Mouse (Mus musculus): ENCODE data around the gene Gm44973.
A peak's percentile ranks its signal among the peaks of the same experiment; 100 is the strongest.
"Not testable (repeated sequence)": the region's sequence is repeated elsewhere in the genome, so short reads cannot be mapped to it uniquely, and the experiment has no call there.

Gm44973 gene

GRCm38 (mm10) chr7:5016057-5016456, 761 bp downstream of the Gm44973 start:
- DNase-seq (ENCODE audit: low read depth, low spot score), result no peak

GRCm38 (mm10) chr7:5016920-5017319, 1.6 kb downstream of the Gm44973 start:
- DNase-seq (ENCODE audit: low read depth, low spot score), result no peak

- DNase-seq (ENCODE audit: low read depth, low spot score), result no peak
Observed at GRCm38 (mm10) chr7:5017352-5017751, 2.1 kb downstream of the Gm44973 start.

GRCm38 (mm10) chr7:5017931-5018330, 2.6 kb downstream of the Gm44973 start:
- no peak for DNase-seq (ENCODE audit: low read depth, low spot score)

- DNase-seq (ENCODE audit: low read depth, low spot score), result not testable (repeated sequence)
Observed at GRCm38 (mm10) chr7:5019576-5019975, 4.3 kb downstream of the Gm44973 start.

GRCm38 (mm10) chr7:5020000-5020681, 4.8 kb downstream of the Gm44973 start, which contains the start of the genes Zfp865 and Ccdc106:
Zfp865 (plus strand) TSS chr7:5020376.
Ccdc106 (plus strand) TSS chr7:5020553.
- peak; percentile 100 for DNase-seq (ENCODE audit: low read depth, low spot score)

- DNase-seq (ENCODE audit: low read depth, low spot score), result no peak
Observed at GRCm38 (mm10) chr7:5020685-5021084, 5.4 kb downstream of the Gm44973 start.

- DNase-seq (ENCODE audit: low read depth, low spot score), result no peak
Observed at GRCm38 (mm10) chr7:5021197-5021596, 5.9 kb downstream of the Gm44973 start.

GRCm38 (mm10) chr7:5029543-5029942, 14.2 kb downstream of the Gm44973 start:
- DNase-seq (ENCODE audit: low read depth, low spot score), result no peak

- DNase-seq (ENCODE audit: low read depth, low spot score), result no peak
Observed at GRCm38 (mm10) chr7:5029946-5030345, 14.7 kb downstream of the Gm44973 start.

GRCm38 (mm10) chr7:5030554-5031275, 15.4 kb downstream of the Gm44973 start:
- no peak for DNase-seq (ENCODE audit: low read depth, low spot score)

GRCm38 (mm10) chr7:5031496-5031895, 16.2 kb downstream of the Gm44973 start:
- no peak for DNase-seq (ENCODE audit: low read depth, low spot score)

- DNase-seq (ENCODE audit: low read depth, low spot score), result no peak
Observed at GRCm38 (mm10) chr7:5033818-5034217, 18.5 kb downstream of the Gm44973 start, which contains the start of gene 4632433K11Rik. 4632433K11Rik (plus strand) TSS chr7:5034118.

- DNase-seq (ENCODE audit: low read depth, low spot score), result no peak
Observed at GRCm38 (mm10) chr7:5035628-5036027, 20.3 kb downstream of the Gm44973 start.

GRCm38 (mm10) chr7:5036136-5036535, 20.8 kb downstream of the Gm44973 start:
- no peak for DNase-seq (ENCODE audit: low read depth, low spot score)

GRCm38 (mm10) chr7:5037026-5037425, 21.7 kb downstream of the Gm44973 start:
- no peak for DNase-seq (ENCODE audit: low read depth, low spot score)

GRCm38 (mm10) chr7:5037467-5037866, 22.2 kb downstream of the Gm44973 start:
- DNase-seq (ENCODE audit: low read depth, low spot score), result no peak

- peak; percentile 96 for DNase-seq (ENCODE audit: low read depth, low spot score)
Observed at GRCm38 (mm10) chr7:5038109-5038732, 22.9 kb downstream of the Gm44973 start, which contains the start of gene Zfp784. Zfp784 (minus strand) TSS chr7:5038446.

GRCm38 (mm10) chr7:5038940-5039339, 23.6 kb downstream of the Gm44973 start:
- no peak for DNase-seq (ENCODE audit: low read depth, low spot score)

- DNase-seq (ENCODE audit: low read depth, low spot score), result no peak
Observed at GRCm38 (mm10) chr7:5044981-5045380, 29.7 kb downstream of the Gm44973 start.

- no peak for DNase-seq (ENCODE audit: low read depth, low spot score)
Observed at GRCm38 (mm10) chr7:5046112-5046511, 30.8 kb downstream of the Gm44973 start.

- DNase-seq (ENCODE audit: low read depth, low spot score), result peak; percentile 67
Observed at GRCm38 (mm10) chr7:5047313-5047712, 32.0 kb downstream of the Gm44973 start.
